Mouse (Mus musculus): ENCODE results near the gene Snrpf. TPM values are rescaled to one million over a fixed set of nuclear protein-coding genes. Genes with fewer than 3 reads are reported as not detected.

Snrpf gene
- polyA plus RNA-seq, 2 experiments, result 129 to 181 TPM

- 47% methylated on average over 18 of the region's 18 CpGs for WGBS
- no peak for ATAC-seq (ENCODE audit: low FRiP score, low read depth)
- no peak overlapping the region for H3K27ac ChIP-seq (replicated peaks; ENCODE audit: low read depth, low read length)
These were observed 22.0 kb upstream of the Snrpf start for GRCm38 (mm10) chr10:93611419-93612007.

GRCm38 (mm10) chr10:93610896-93611295 lies 21.4 kb upstream of the Snrpf start:
- Histone ChIP-seq H3K4me1 (ENCODE audit: control insufficient read depth, insufficient read depth, low read length) (no peaks in the 10 kb centered on the region), H3K27ac (replicated peaks; ENCODE audit: low read depth, low read length) (no peak overlapping the region), H3K27me3 (ENCODE audit: control insufficient read depth, insufficient read depth, low read length) (no peaks in the 10 kb centered on the region), H3K4me2 (replicated peaks; ENCODE audit: low read depth, low read length, severe bottlenecking) (no peak overlapping the region), H3K4me3 (replicated peaks; ENCODE audit: low read length) (no peak overlapping the region), H3K36me3 (ENCODE audit: control insufficient read depth, insufficient read depth, low read length) (no peaks in the 10 kb centered on the region), H3K9me3 (ENCODE audit: control insufficient read depth, low read length) (no peaks in the 10 kb centered on the region), H3K9ac (ENCODE audit: low read depth, low read length, severe bottlenecking) (no peak overlapping the region)
- ATAC-seq (ENCODE audit: low FRiP score, low read depth) (no peak), DNase-seq (ENCODE audit: low spot score) (no peak)
- TF ChIP-seq POLR2A (IDR thresholded peaks at IDR 0.05; ENCODE audit: borderline replicate concordance, extremely low read depth, insufficient read depth, insufficient read length), result no peak
- 91% methylated on average over 1 of the region's 1 CpGs for WGBS

More at GRCm38 (mm10) chr10:93611419-93612007, 22.0 kb upstream of the Snrpf start:
- Histone ChIP-seq H3K36me3 (ENCODE audit: control insufficient read depth, insufficient read depth, low read length) (no peaks in the 10 kb centered on the region), H3K27me3 (ENCODE audit: control insufficient read depth, insufficient read depth, low read length) (no peaks in the 10 kb centered on the region), H3K4me3 (replicated peaks; ENCODE audit: low read length) (no peak overlapping the region), H3K9me3 (ENCODE audit: control insufficient read depth, low read length) (no peaks in the 10 kb centered on the region), H3K4me1 (ENCODE audit: control insufficient read depth, insufficient read depth, low read length) (no peaks in the 10 kb centered on the region), H3K4me2 (replicated peaks; ENCODE audit: low read depth, low read length, severe bottlenecking) (no peak overlapping the region), H3K9ac (ENCODE audit: low read depth, low read length, severe bottlenecking) (no peak overlapping the region)
- TF ChIP-seq POLR2A (IDR thresholded peaks at IDR 0.05; ENCODE audit: borderline replicate concordance, extremely low read depth, insufficient read depth, insufficient read length), result no peak
- DNase-seq (ENCODE audit: low spot score), result peak; percentile 72

GRCm38 (mm10) chr10:93609236-93609635 lies 19.7 kb upstream of the Snrpf start:
- Histone ChIP-seq H3K27ac (replicated peaks; ENCODE audit: low read depth, low read length) (no peak overlapping the region), H3K9me3 (ENCODE audit: control insufficient read depth, low read length) (no peaks in the 10 kb centered on the region), H3K9ac (ENCODE audit: low read depth, low read length, severe bottlenecking) (no peak overlapping the region), H3K4me1 (ENCODE audit: control insufficient read depth, insufficient read depth, low read length) (no peaks in the 10 kb centered on the region), H3K4me2 (replicated peaks; ENCODE audit: low read depth, low read length, severe bottlenecking) (no peak overlapping the region), H3K27me3 (ENCODE audit: control insufficient read depth, insufficient read depth, low read length) (no peaks in the 10 kb centered on the region), H3K36me3 (ENCODE audit: control insufficient read depth, insufficient read depth, low read length) (no peaks in the 10 kb centered on the region), H3K4me3 (replicated peaks; ENCODE audit: low read length) (no peak overlapping the region)
- WGBS, result 94% methylated on average over 7 of the region's 7 CpGs
- DNase-seq (ENCODE audit: low spot score), result no peak
- no peak for ATAC-seq (ENCODE audit: low FRiP score, low read depth)
- TF ChIP-seq POLR2A (IDR thresholded peaks at IDR 0.05; ENCODE audit: borderline replicate concordance, extremely low read depth, insufficient read depth, insufficient read length), result no peak

GRCm38 (mm10) chr10:93608051-93608450 lies 18.5 kb upstream of the Snrpf start:
- Histone ChIP-seq H3K4me1 (ENCODE audit: control insufficient read depth, insufficient read depth, low read length) (no peaks in the 10 kb centered on the region), H3K9ac (ENCODE audit: low read depth, low read length, severe bottlenecking) (no peak overlapping the region), H3K4me2 (replicated peaks; ENCODE audit: low read depth, low read length, severe bottlenecking) (no peak overlapping the region), H3K27ac (replicated peaks; ENCODE audit: low read depth, low read length) (no peak overlapping the region), H3K9me3 (ENCODE audit: control insufficient read depth, low read length) (0 out of 2 replicates have a peak, but pooled peaks cover 4% of the 10 kb centered on the region), H3K36me3 (ENCODE audit: control insufficient read depth, insufficient read depth, low read length) (no peaks in the 10 kb centered on the region), H3K27me3 (ENCODE audit: control insufficient read depth, insufficient read depth, low read length) (no peaks in the 10 kb centered on the region), H3K4me3 (replicated peaks; ENCODE audit: low read length) (no peak overlapping the region)
- DNase-seq (ENCODE audit: low spot score) (no peak), ATAC-seq (ENCODE audit: low FRiP score, low read depth) (no peak)
- 55% methylated on average over 9 of the region's 9 CpGs for WGBS
- no peak for TF ChIP-seq POLR2A (IDR thresholded peaks at IDR 0.05; ENCODE audit: borderline replicate concordance, extremely low read depth, insufficient read depth, insufficient read length)

- Histone ChIP-seq H3K4me1 (ENCODE audit: control insufficient read depth, insufficient read depth, low read length) (no peaks in the 10 kb centered on the region), H3K36me3 (ENCODE audit: control insufficient read depth, insufficient read depth, low read length) (no peaks in the 10 kb centered on the region), H3K9me3 (ENCODE audit: control insufficient read depth, low read length) (0 out of 2 replicates have a peak, but pooled peaks cover 6% of the 10 kb centered on the region), H3K4me3 (replicated peaks; ENCODE audit: low read length) (no peak overlapping the region), H3K27ac (replicated peaks; ENCODE audit: low read depth, low read length) (no peak overlapping the region), H3K27me3 (ENCODE audit: control insufficient read depth, insufficient read depth, low read length) (no peaks in the 10 kb centered on the region), H3K9ac (ENCODE audit: low read depth, low read length, severe bottlenecking) (no peak overlapping the region), H3K4me2 (replicated peaks; ENCODE audit: low read depth, low read length, severe bottlenecking) (no peak overlapping the region)
- DNase-seq (ENCODE audit: low spot score), result no peak
- ATAC-seq (ENCODE audit: low FRiP score, low read depth), result no peak
- 86% methylated on average over 9 of the region's 9 CpGs for WGBS
- no peak for TF ChIP-seq POLR2A (IDR thresholded peaks at IDR 0.05; ENCODE audit: borderline replicate concordance, extremely low read depth, insufficient read depth, insufficient read length)
These were observed 16.8 kb upstream of the Snrpf start for GRCm38 (mm10) chr10:93606326-93606725.

All from limb, embryonic 14.5 days (tissue).